Mouse (Mus musculus): ENCODE measurements around the gene Zfp385a.

GRCm38 (mm10) chr15:103365471-103366375, 25.8 kb upstream of the Zfp385a start:
- TF ChIP-seq POLR2A (IDR thresholded peaks at IDR 0.05; ENCODE audit: insufficient read depth, low read length): no peak
- no peak for TF ChIP-seq CTCF (IDR thresholded peaks at IDR 0.05; ENCODE audit: low read depth, low read length)
